ENCODE assay signal across 11 mouse cellular contexts in the genomic region with DNA sequence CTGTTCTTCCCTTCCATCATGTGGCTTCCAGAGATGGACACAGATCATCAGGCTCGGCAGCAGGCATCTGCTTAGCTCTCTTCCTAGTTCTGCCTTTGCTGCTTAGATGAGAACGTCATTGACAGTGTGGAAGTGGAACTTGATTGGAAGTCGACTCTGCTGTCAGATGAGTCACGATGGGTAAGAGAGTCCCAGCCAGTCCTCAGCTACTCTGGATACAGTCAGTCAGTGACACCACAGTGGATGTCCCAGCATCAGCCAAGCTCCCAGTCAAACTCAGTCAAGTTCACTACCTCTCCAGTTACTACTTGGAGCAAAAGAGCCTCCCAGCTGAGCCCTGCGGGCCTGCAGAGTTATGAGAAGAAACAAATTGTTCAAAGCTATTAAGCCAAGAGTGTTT.
"Had no signal": no experiment of that assay in that cellular context is flagged by ENCODE, and none has a peak within 500 bp of the region (broad histone marks: within the 10 kb centered on the region; RNA-seq: fewer than 3 reads in every experiment).

No protein-coding gene starts in this region.

- H3K27ac ChIP-seq: left cerebral cortex, adult 2 months; limb, embryonic 15.5 days; liver, embryonic 14.5 days had no signal

- H3K4me2 ChIP-seq: limb, embryonic 15.5 days had no signal

- H3K36me3 ChIP-seq: limb, embryonic 15.5 days had no signal

- H3K4me1 ChIP-seq: limb, embryonic 15.5 days had no signal

- ATAC-seq: lung, postnatal 0 days; midbrain, embryonic 16.5 days had no signal

- H3K9me3 ChIP-seq: limb, embryonic 15.5 days had no signal

- H3K9ac ChIP-seq: limb, embryonic 15.5 days; liver, embryonic 14.5 days had no signal

- DNase-seq: kidney, adult 8-10 months; kidney, postnatal 25 days; lung, adult 18-20 months; lung, postnatal 36 days; right cerebral cortex, postnatal 14 days; thymus, postnatal 14 days had no signal

- H3K4me3 ChIP-seq: left cerebral cortex, adult 2 months; limb, embryonic 15.5 days had no signal

- H3K27me3 ChIP-seq: limb, embryonic 15.5 days had no signal
